Mouse (Mus musculus) MEL (cell line): ENCODE measurements around the gene Prdm16. TPM values are rescaled to one million over a fixed set of nuclear protein-coding genes. Genes with fewer than 3 reads are reported as not detected.

Experiments used
- DNase-seq: peaks from one replicate; pipeline ENCODE4 v3.0.0; 2011; ENCODE audit warnings: low read depth, low spot score
- H3K27ac ChIP-seq: 2 replicates; pipeline ENCODE4 v1.5.1; 2012; ENCODE audit warnings: low read depth, mild to moderate bottlenecking, control low read depth, low read length, moderate library complexity; ENCODE audit not compliant: control insufficient read depth
- H3K27me3 ChIP-seq, 2 experiments: fragments of 150-350 bp in 1 of 2; sonication (generic) in 1 of 2; 2 replicates each; pipeline ENCODE4 v1.6.1; 2012; ENCODE audit warnings: low read length in 2 of 2, mild to moderate bottlenecking in 2 of 2, improper control_type of control experiment in 1 of 2, moderate library complexity in 1 of 2; ENCODE audit not compliant: insufficient read depth in 2 of 2, control insufficient read depth in 1 of 2
- H3K36me3 ChIP-seq, 2 experiments: 2 replicates each; pipeline ENCODE4 v1.6.1; 2012 to 2014; ENCODE audit warnings: low read length in 2 of 2, improper control_type of control experiment in 1 of 2, inconsistent platforms in 1 of 2, mild to moderate bottlenecking in 1 of 2; ENCODE audit not compliant: insufficient read depth in 2 of 2, control insufficient read depth in 1 of 2
- H3K4me1 ChIP-seq, 2 experiments: fragments of 150-350 bp in 1 of 2; sonication (generic) in 1 of 2; 2 replicates each; pipeline ENCODE4 v1.6.1; 2012; ENCODE audit warnings: low read length in 2 of 2, improper control_type of control experiment in 1 of 2, mild to moderate bottlenecking in 1 of 2; ENCODE audit not compliant: insufficient read depth in 2 of 2, control insufficient read depth in 1 of 2
- H3K4me3 ChIP-seq, 2 experiments: fragments of 150-350 bp in 1 of 2; sonication (generic) in 1 of 2; 2 replicates each; pipeline ENCODE4 v1.5.1; 2012; ENCODE audit warnings: low read depth in 2 of 2, low read length in 2 of 2, mild to moderate bottlenecking in 2 of 2, moderate library complexity in 2 of 2, control low read depth in 1 of 2, improper control_type of control experiment in 1 of 2; ENCODE audit not compliant: control insufficient read depth in 1 of 2, insufficient read depth in 1 of 2
- H3K79me2 ChIP-seq: 2 replicates; pipeline ENCODE4 v1.6.1; 2012; ENCODE audit warnings: mild to moderate bottlenecking, low read length, moderate library complexity; ENCODE audit not compliant: control insufficient read depth, poor library complexity, insufficient read depth
- H3K9ac ChIP-seq: 2 replicates; pipeline ENCODE4 v1.6.1; 2012; ENCODE audit warnings: low read depth, mild to moderate bottlenecking, control low read depth, low read length, moderate library complexity; ENCODE audit not compliant: control insufficient read depth, poor library complexity, severe bottlenecking
- H3K9me3 ChIP-seq: fragments of 150-350 bp; sonication (generic); replicated peaks from 2 replicates; pipeline ENCODE4 v1.6.1; 2012; ENCODE audit warnings: mild to moderate bottlenecking, low read length, improper control_type of control experiment, moderate library complexity; ENCODE audit not compliant: insufficient read depth
- CHD1 ChIP-seq: IDR thresholded peaks from 2 replicates; pipeline ENCODE4 v1.6.1; 2012; ENCODE audit warnings: low read depth, mild to moderate bottlenecking, inconsistent platforms, low read length, improper control_type of control experiment
- CHD2 ChIP-seq: IDR thresholded peaks from 2 replicates; pipeline ENCODE4 v1.6.1; 2011; ENCODE audit warnings: low read length, improper control_type of control experiment
- ELF1 ChIP-seq: IDR thresholded peaks from 2 replicates; pipeline ENCODE4 v1.6.1; 2014; ENCODE audit warnings: low read depth, mild to moderate bottlenecking, inconsistent platforms, low read length, improper control_type of control experiment, moderate library complexity
- GABPA ChIP-seq: IDR thresholded peaks from 2 replicates; pipeline ENCODE4 v1.6.1; 2012; ENCODE audit warnings: low read depth, mild to moderate bottlenecking, inconsistent platforms, low read length, improper control_type of control experiment, moderate library complexity
- GATA1 ChIP-seq: IDR thresholded peaks from 2 replicates; pipeline ENCODE4 v1.6.1; 2011; ENCODE audit warnings: low read depth, low read length, improper control_type of control experiment
- KAT2A ChIP-seq: conservative IDR thresholded peaks from 2 replicates; pipeline ENCODE4 v1.6.1; 2012; ENCODE audit warnings: low read depth, low read length, improper control_type of control experiment, inconsistent platforms
- MAFK ChIP-seq: IDR thresholded peaks from 2 replicates; pipeline ENCODE4 v1.6.1; 2011; ENCODE audit warnings: low read depth, mild to moderate bottlenecking, low read length, improper control_type of control experiment, borderline replicate concordance
- MAZ ChIP-seq: IDR thresholded peaks from 2 replicates; pipeline ENCODE4 v1.6.1; 2012; ENCODE audit warnings: low read depth, mild to moderate bottlenecking, inconsistent platforms, low read length, improper control_type of control experiment
- MYB ChIP-seq: IDR thresholded peaks from 2 replicates; pipeline ENCODE4 v1.6.1; 2011; ENCODE audit warnings: mild to moderate bottlenecking, low read depth, low read length, improper control_type of control experiment
- MYC ChIP-seq: IDR thresholded peaks from 2 replicates; pipeline ENCODE4 v1.6.1; 2011; ENCODE audit warnings: low read depth, mild to moderate bottlenecking, low read length, improper control_type of control experiment, moderate library complexity
- NELFE ChIP-seq: IDR thresholded peaks from 2 replicates; pipeline ENCODE4 v1.6.1; 2011; ENCODE audit warnings: low read depth, low read length, improper control_type of control experiment
- NRF1 ChIP-seq: IDR thresholded peaks from 2 replicates; pipeline ENCODE4 v1.6.1; 2014; ENCODE audit warnings: low read depth, mild to moderate bottlenecking, inconsistent platforms, low read length, improper control_type of control experiment, moderate library complexity; ENCODE audit not compliant: poor library complexity, insufficient read depth, severe bottlenecking
- POLR2A ChIP-seq, 2 experiments: IDR thresholded peaks; 2 replicates each; pipeline ENCODE4 v1.6.1; 2011 to 2012; ENCODE audit warnings: low read length in 2 of 2, mild to moderate bottlenecking in 2 of 2, control low read depth in 1 of 2, improper control_type of control experiment in 1 of 2, low read depth in 1 of 2, moderate library complexity in 1 of 2; ENCODE audit not compliant: control insufficient read depth in 1 of 2, insufficient read depth in 1 of 2, poor library complexity in 1 of 2
- TBP ChIP-seq: IDR thresholded peaks from 2 replicates; pipeline ENCODE4 v1.8.0; 2011; ENCODE audit warnings: low read depth, low read length, improper control_type of control experiment
- UBTF ChIP-seq: IDR thresholded peaks from 2 replicates; pipeline ENCODE4 v1.6.1; 2012; ENCODE audit warnings: low read depth, mild to moderate bottlenecking, inconsistent platforms, low read length, improper control_type of control experiment, moderate library complexity, borderline replicate concordance; ENCODE audit not compliant: insufficient read depth
- USF1 ChIP-seq: IDR thresholded peaks from 2 replicates; pipeline ENCODE4 v1.6.1; 2014; ENCODE audit warnings: low read depth, mild to moderate bottlenecking, inconsistent platforms, low read length, improper control_type of control experiment, moderate library complexity
- ZMIZ1 ChIP-seq: IDR thresholded peaks from 2 replicates; pipeline ENCODE4 v1.6.1; 2012; ENCODE audit warnings: low read depth, mild to moderate bottlenecking, inconsistent platforms, low read length, improper control_type of control experiment, moderate library complexity
- ZNF384 ChIP-seq: IDR thresholded peaks from 2 replicates; pipeline ENCODE4 v1.6.1; 2012; ENCODE audit warnings: low read depth, mild to moderate bottlenecking, inconsistent platforms, low read length, improper control_type of control experiment
- polyA plus RNA-seq, 2 experiments: library from polyadenylated mRNA; stranded (reverse) in 1 of 2; unstranded in 1 of 2; fragments of >175 nt in 1 of 2; fragments of >200 nt in 1 of 2; gene quantifications; 2 replicates each; pipeline versions ENCODE4 v1.2.1 to v1.2.4; 2012; ENCODE audit warnings: low replicate concordance in 2 of 2, low read depth in 1 of 2; ENCODE audit not compliant: insufficient read length in 2 of 2, insufficient read depth in 1 of 2, missing spikeins in 1 of 2
- total RNA-seq: library from RNA; depleted of rRNA; stranded (reverse); fragments of 300-350 nt; gene quantifications from 2 replicates; pipeline ENCODE4 v1.2.3, GENCODE M21; 2012

Gene Prdm16
- total and polyA plus RNA-seq, 3 experiments = not detected

DNA sequence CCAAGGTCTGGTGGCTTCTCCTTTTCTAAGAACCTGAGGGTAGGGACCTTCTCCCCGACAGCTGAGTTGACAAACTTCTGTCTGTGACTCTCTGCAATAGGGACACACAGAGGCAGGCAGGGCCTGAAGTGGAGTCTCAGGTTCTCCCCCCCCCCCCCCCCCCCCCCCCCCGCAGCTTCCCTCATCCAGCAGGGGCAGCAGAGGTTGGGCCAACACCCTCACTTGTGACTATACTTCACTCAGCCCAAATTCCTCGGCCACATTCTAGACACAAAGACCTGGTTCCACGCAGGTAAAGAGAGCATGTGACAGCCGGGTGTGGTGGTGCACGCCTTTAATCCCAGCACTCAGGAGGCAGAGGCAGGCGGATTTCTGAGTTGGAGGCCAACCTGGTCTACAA is 276.2 kb downstream of the Prdm16 start:
- H3K4me3 ChIP-seq = no peak overlapping the region
- no peaks in the 10 kb centered on the region for H3K4me1 ChIP-seq
- no peaks in the 10 kb centered on the region for H3K27me3 ChIP-seq
- no peak for TF ChIP-seq POLR2A (IDR thresholded peaks at IDR 0.05; ENCODE audit: control insufficient read depth in 1 of 2, insufficient read depth in 1 of 2, low read depth in 1 of 2, low read length in 2 of 2, poor library complexity in 1 of 2)
- TF ChIP-seq MAFK = no peak
- TF ChIP-seq NRF1 = no peak
- TF ChIP-seq ZNF384 = no peak
- TF ChIP-seq TBP = no peak
- TF ChIP-seq MYC = no peak
- H3K27ac ChIP-seq = no peak overlapping the region
- no peak overlapping the region for H3K9ac ChIP-seq
- no peaks in the 10 kb centered on the region for H3K79me2 ChIP-seq
- no peaks in the 10 kb centered on the region for H3K36me3 ChIP-seq
- no peaks in the 10 kb centered on the region for H3K9me3 ChIP-seq
- DNase-seq = no peak

DNA sequence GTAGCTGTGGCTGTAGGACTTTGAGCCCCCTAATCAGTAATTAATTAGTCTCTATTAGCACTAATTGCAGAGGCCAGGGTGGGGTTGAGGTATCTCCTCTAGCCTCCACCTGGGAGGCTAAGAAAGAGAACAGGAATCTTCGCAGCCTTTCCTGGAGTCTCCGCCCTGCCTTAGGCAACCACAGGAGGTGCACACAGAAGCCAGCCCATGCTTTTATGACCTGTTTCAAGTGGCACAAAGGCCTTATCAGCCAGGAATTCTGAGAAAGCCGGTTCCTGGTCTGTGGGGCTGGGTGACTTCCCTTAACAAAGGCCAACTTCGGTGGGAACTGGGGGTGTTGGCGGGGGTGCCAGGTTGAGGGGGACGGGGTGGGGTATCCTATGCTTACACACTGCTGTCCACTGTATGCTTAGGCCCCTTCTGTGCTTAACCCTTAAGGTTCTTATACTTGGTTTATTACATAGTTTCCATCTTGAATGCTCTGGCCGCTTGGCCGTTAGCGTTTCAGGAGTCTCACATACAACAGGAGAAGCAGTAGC is 276.8 kb downstream of the Prdm16 start:
- Histone ChIP-seq H3K79me2 (no peaks in the 10 kb centered on the region), H3K9me3 (no peaks in the 10 kb centered on the region), H3K4me3 (no peak overlapping the region), H3K9ac (no peak overlapping the region), H3K27me3 (no peaks in the 10 kb centered on the region), H3K27ac (no peak overlapping the region), H3K4me1 (no peaks in the 10 kb centered on the region), H3K36me3 (no peaks in the 10 kb centered on the region)
- TF ChIP-seq UBTF = no peak
- no peak for TF ChIP-seq KAT2A
- TF ChIP-seq USF1 = no peak
- TF ChIP-seq CHD2 = no peak
- no peak for TF ChIP-seq GATA1
- TF ChIP-seq NRF1 = no peak
- no peak for TF ChIP-seq MAZ
- TF ChIP-seq MYB = no peak
- TF ChIP-seq ELF1 = no peak
- no peak for TF ChIP-seq ZMIZ1
- no peak for TF ChIP-seq CHD1
- no peak for TF ChIP-seq NELFE
- no peak for TF ChIP-seq GABPA
- TF ChIP-seq TBP = no peak
- DNase-seq = no peak
